ENCODE assay signal across 9 mouse cellular contexts in genomic region chr2:151536618-151536974, GRCm38 (mm10). TPM values are rescaled to one million over a fixed set of nuclear protein-coding genes. Genes with fewer than 3 reads are reported as not detected.
DNase-seq lines count a peak whose midpoint lies in the region; ATAC-seq lines count a peak whose summit lies in the region.
"Had no signal": no experiment of that assay in that cellular context is flagged by ENCODE, and none has a peak within 500 bp of the region (broad histone marks: within the 10 kb centered on the region; RNA-seq: fewer than 3 reads in every experiment).

No protein-coding gene starts in this region.

- H3K36me3 ChIP-seq in lung, embryonic 16.5 days (ENCODE audit: control insufficient read depth, insufficient read depth, low read length) = no peaks in the 10 kb centered on the region
- H3K36me3 ChIP-seq in stomach, embryonic 16.5 days (ENCODE audit: control insufficient read depth, insufficient read depth, low read length) = no peaks in the 10 kb centered on the region
- H3K36me3 ChIP-seq: neural tube, embryonic 13.5 days had no signal

- H3K4me2 ChIP-seq in lung, embryonic 16.5 days (ENCODE audit: low read depth, low read length) = peak overlapping the region; percentile 41
- peak overlapping the region; percentile 34 for H3K4me2 ChIP-seq in stomach, embryonic 16.5 days (ENCODE audit: low read depth, low read length)
- H3K4me2 ChIP-seq: neural tube, embryonic 13.5 days had no signal

- H3K9me3 ChIP-seq in lung, embryonic 16.5 days (ENCODE audit: control insufficient read depth, low read length) = peaks cover 2% of the 10 kb centered on the region; the same call in 1 of the 2 replicates
- H3K9me3 ChIP-seq in stomach, embryonic 16.5 days (replicated peaks; ENCODE audit: control insufficient read depth, low read length) = no peaks in the 10 kb centered on the region
- H3K9me3 ChIP-seq: neural tube, embryonic 13.5 days had no signal

- H3K27me3 ChIP-seq in lung, embryonic 16.5 days (ENCODE audit: control insufficient read depth, insufficient read depth, low read depth, low read length) = no peaks in the 10 kb centered on the region
- no peaks in the 10 kb centered on the region for H3K27me3 ChIP-seq in stomach, embryonic 16.5 days (ENCODE audit: control insufficient read depth, insufficient read depth, low read length)
- H3K27me3 ChIP-seq: neural tube, embryonic 13.5 days had no signal

- DNase-seq in heart, adult 18-20 months = peak; percentile 61 to 67
- no peak for DNase-seq in heart, postnatal 25 days (ENCODE audit: low spot score)
- peak; percentile 68 for DNase-seq in 3134 (ENCODE audit: extremely low read depth, insufficient read length, low spot score)
- DNase-seq in adrenal gland, postnatal 14 days = peak; percentile 80
- DNase-seq in kidney, adult 11 months = peak; percentile 15
- no peak for DNase-seq in embryo, embryonic 9.5 days (ENCODE audit: extremely low spot score)

- ATAC-seq in lung, embryonic 16.5 days (ENCODE audit: low read depth) = peak; percentile 83
- peak; percentile 82 for ATAC-seq in stomach, embryonic 16.5 days (ENCODE audit: insufficient read depth, low FRiP score)

- peak overlapping the region; percentile 88 for H3K27ac ChIP-seq in lung, embryonic 16.5 days (ENCODE audit: low read length)
- H3K27ac ChIP-seq in stomach, embryonic 16.5 days (ENCODE audit: low read length) = peak overlapping the region; percentile 77
- H3K27ac ChIP-seq: neural tube, embryonic 13.5 days had no signal

- H3K4me1 ChIP-seq in lung, embryonic 16.5 days (replicated peaks; ENCODE audit: control insufficient read depth, insufficient read depth, low read length) = peaks cover 12% of the 10 kb centered on the region
- peaks cover 8% of the 10 kb centered on the region; the same call in 1 of the 2 replicates for H3K4me1 ChIP-seq in stomach, embryonic 16.5 days (ENCODE audit: control insufficient read depth, insufficient read depth, low read length)

- no peak overlapping the region for H3K4me3 ChIP-seq in lung, embryonic 16.5 days (ENCODE audit: low read length)
- H3K4me3 ChIP-seq in stomach, embryonic 16.5 days (replicated peaks; ENCODE audit: low read length) = no peak overlapping the region
- H3K4me3 ChIP-seq: neural tube, embryonic 13.5 days had no signal

- whole genome bisulfite sequencing in lung, embryonic 16.5 days = 15% methylated on average over 5 of the region's 5 CpGs
- WGBS in stomach, embryonic 16.5 days = 31% methylated on average over 5 of the region's 5 CpGs

- intact Hi-C loops in heart, postnatal 25 days (cut with DNase I) = no loop called here

- H3K9ac ChIP-seq in lung, embryonic 16.5 days (ENCODE audit: low read length) = no peak overlapping the region
- 0 out of 2 replicates have a peak overlapping the region, but pooled peaks have one; percentile 35 for H3K9ac ChIP-seq in stomach, embryonic 16.5 days (ENCODE audit: low read length)
- H3K9ac ChIP-seq: neural tube, embryonic 13.5 days had no signal

RNA-seq across cellular contexts. Expression of gene Fkbp1a, which starts 5.7 kb away (rescaled TPM):
- 100 to 1,000 TPM; 200 to 226 TPM for total RNA-seq in heart, adult 18-20 months (2021)
- total RNA-seq in heart, postnatal 25 days (2021) = 100 to 1,000 TPM; 240 to 249 TPM
- 262 and 266 TPM in 2 replicates for total RNA-seq in adrenal gland, postnatal 14 days (2021)
- 699 and 778 TPM in 2 replicates for polyA plus RNA-seq in lung, embryonic 16.5 days (2015; fragmentation: Nextera tagmentation; extraction: Ambion mirVana)
- polyA plus RNA-seq in stomach, embryonic 16.5 days (2015; fragmentation: Nextera tagmentation; extraction: Ambion mirVana) = 553 and 572 TPM in 2 replicates

RNA-seq across cellular contexts. Expression of gene Sdcbp2, which starts 35.8 kb away (rescaled TPM):
- 1 to 10 TPM; 2.8 to 2.9 TPM for total RNA-seq in heart, adult 18-20 months (2021)
- 1 to 10 TPM; 1.0 to 2.3 TPM for total RNA-seq in heart, postnatal 25 days (2021)
- 2.1 and 3.0 TPM in 2 replicates for total RNA-seq in adrenal gland, postnatal 14 days (2021)
- 0.74 and 1.2 TPM in 2 replicates for polyA plus RNA-seq in lung, embryonic 16.5 days (2015; fragmentation: Nextera tagmentation; extraction: Ambion mirVana)
- polyA plus RNA-seq in stomach, embryonic 16.5 days (2015; fragmentation: Nextera tagmentation; extraction: Ambion mirVana) = 25.9 and 36.2 TPM in 2 replicates

RNA-seq across cellular contexts. Expression of gene Nsfl1c, which starts 42.6 kb away (rescaled TPM):
- total RNA-seq in heart, adult 18-20 months (2021) = 10 to 100 TPM; 79.4 to 84.5 TPM
- total RNA-seq in heart, postnatal 25 days (2021) = 10 to 100 TPM; 78.5 to 80.0 TPM
- 124 and 131 TPM in 2 replicates for total RNA-seq in adrenal gland, postnatal 14 days (2021)
- 192 and 200 TPM in 2 replicates for polyA plus RNA-seq in lung, embryonic 16.5 days (2015; fragmentation: Nextera tagmentation; extraction: Ambion mirVana)
- 175 and 186 TPM in 2 replicates for polyA plus RNA-seq in stomach, embryonic 16.5 days (2015; fragmentation: Nextera tagmentation; extraction: Ambion mirVana)

Comparison
In these comparisons a context has a peak if more than half of its experiments do, and no peak if none do; other contexts are left out.
1. DNase-seq: peak in heart, adult 18-20 months (2 of 2), 3134 (single experiment), adrenal gland, postnatal 14 days (single experiment) and kidney, adult 11 months (single experiment); none in heart, postnatal 25 days (single experiment) and embryo, embryonic 9.5 days (single experiment).